Mouse (Mus musculus) CH12.LX (cell line): ENCODE measurements around the gene Fbxl17.

Source experiments
- CTCF ChIP-seq, 2 experiments: IDR thresholded peaks in 1 of 2; conservative IDR thresholded peaks in 1 of 2; 2 replicates each; pipeline ENCODE4 v1.5.1; 2011 to 2012; ENCODE audit warnings: low read depth in 2 of 2, low read length in 2 of 2, improper control_type of control experiment in 1 of 2, inconsistent platforms in 1 of 2, mild to moderate bottlenecking in 1 of 2, moderate library complexity in 1 of 2
- EP300 ChIP-seq: IDR thresholded peaks from 2 replicates; pipeline ENCODE4 v1.6.1; 2011; ENCODE audit warnings: low read length, improper control_type of control experiment
- MAFK ChIP-seq: IDR thresholded peaks from 2 replicates; pipeline ENCODE4 v1.6.1; 2011; ENCODE audit warnings: low read length, improper control_type of control experiment; ENCODE audit not compliant: insufficient replicate concordance
- MEF2A ChIP-seq: IDR thresholded peaks from 2 replicates; pipeline ENCODE4 v1.6.1; 2014; ENCODE audit warnings: low read depth, mild to moderate bottlenecking, inconsistent platforms, low read length, improper control_type of control experiment, borderline replicate concordance
- POLR2A ChIP-seq: IDR thresholded peaks from 2 replicates; pipeline ENCODE4 v1.6.1; 2011; ENCODE audit warnings: low read depth, mild to moderate bottlenecking, improper control_type of control experiment, low read length
- UBTF ChIP-seq: IDR thresholded peaks from 2 replicates; pipeline ENCODE4 v1.6.1; 2012; ENCODE audit warnings: low read depth, mild to moderate bottlenecking, inconsistent platforms, low read length, improper control_type of control experiment, moderate library complexity
- USF1 ChIP-seq: IDR thresholded peaks from 2 replicates; pipeline ENCODE4 v1.6.1; 2014; ENCODE audit warnings: low read depth, mild to moderate bottlenecking, inconsistent platforms, low read length, improper control_type of control experiment

DNA sequence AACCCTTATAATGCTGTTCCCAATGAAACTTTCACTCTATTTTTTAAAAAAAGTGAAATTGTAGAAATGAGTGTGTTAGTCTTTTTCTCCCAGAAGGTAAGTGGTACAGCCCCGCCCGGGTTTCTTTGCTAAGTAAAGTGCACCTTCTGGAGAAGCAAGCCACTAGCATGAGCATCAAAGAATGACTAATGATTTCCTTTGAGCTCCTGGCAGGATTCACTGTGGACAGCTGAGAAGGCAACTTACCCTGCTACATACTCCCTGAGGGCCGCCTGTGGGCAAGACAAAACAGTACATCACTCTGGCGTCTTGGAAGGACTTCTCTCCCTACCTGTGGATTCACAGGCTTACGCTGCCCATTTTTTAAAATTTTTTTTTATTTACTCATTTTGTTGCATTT, 217.8 kb downstream of the Fbxl17 start:
- TF ChIP-seq POLR2A = no peak
- no peak for TF ChIP-seq MEF2A
- 0 out of 2 replicates have a peak, but pooled peaks have one; percentile 10 for TF ChIP-seq MAFK
- peak; percentile 64 for TF ChIP-seq EP300
- no peak for TF ChIP-seq CTCF (conservative IDR thresholded peaks at IDR 0.05 in 1 of 2, IDR thresholded peaks at IDR 0.05 in 1 of 2; ENCODE audit: low read depth in 2 of 2, low read length in 2 of 2)
- no peak for TF ChIP-seq USF1
- no peak for TF ChIP-seq UBTF
